Mouse (Mus musculus) frontal cortex, postnatal 14 days (tissue): ENCODE data around the gene Tmem196.

Experiments
- DNase-seq, 2 experiments: peaks; one replicate each; pipeline ENCODE4 v3.0.0; 2022; ENCODE audit warnings: low spot score in 2 of 2

Tmem196 gene

DNA sequence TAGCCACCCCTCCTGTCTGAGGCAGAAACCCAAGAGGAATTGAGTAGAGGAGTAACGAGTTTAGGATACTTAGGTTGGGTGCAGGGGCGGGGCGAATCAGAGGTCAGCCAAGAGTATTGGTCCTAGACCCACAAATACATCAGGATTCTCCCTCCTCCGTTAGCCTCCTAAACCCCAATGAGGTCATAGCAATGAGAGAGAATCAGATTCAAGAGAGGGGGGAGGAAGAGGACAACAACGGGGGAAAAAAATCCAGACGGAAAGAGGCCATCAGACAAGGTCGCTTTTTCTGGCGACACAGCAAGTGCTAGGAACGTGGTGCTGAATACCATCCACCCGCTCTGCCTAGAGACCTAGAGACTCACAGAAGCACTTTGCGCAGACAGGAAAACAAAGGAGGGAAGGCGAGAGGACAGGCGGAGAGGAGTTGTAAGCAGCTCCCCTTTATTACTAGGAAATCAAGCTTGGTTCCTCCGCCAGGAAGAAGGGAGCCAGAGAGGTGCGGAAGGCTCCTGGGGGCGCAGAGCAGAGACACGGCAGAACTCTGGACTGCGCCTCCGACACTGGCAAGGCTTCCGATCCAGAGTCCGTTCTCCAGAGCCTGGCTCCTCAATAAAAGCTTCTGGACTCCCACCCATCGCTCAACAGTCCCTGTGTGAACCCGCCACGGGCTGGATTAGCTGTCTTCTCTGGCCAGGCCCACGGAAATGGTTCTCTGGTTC is at the start of gene Tmem196:
Gene Tmem196 (plus strand): TSS at position 234 of the 722 bp plus-strand sequence.
- peak; percentile 14 to 26 for DNase-seq

DNA sequence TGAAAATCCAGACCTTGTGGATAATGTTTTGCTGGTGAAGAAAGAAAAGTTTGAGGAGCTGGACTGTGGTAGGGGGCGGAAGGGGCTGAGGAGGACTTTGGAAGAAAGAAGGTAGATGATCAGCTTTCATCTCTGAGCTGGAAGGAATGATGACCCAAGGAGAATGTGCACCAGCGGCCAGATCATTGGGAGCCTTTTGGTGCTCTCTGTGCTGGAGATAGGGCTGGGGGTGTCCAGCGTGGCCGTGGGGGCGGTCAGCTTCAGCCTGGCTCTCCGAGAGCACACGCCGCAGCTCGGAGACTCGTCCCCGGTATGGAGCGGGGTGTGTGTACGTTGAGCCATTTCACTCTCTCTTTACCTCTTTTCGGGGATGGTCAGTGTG is 680 bp downstream of the Tmem196 start:
- DNase-seq: no peak

DNA sequence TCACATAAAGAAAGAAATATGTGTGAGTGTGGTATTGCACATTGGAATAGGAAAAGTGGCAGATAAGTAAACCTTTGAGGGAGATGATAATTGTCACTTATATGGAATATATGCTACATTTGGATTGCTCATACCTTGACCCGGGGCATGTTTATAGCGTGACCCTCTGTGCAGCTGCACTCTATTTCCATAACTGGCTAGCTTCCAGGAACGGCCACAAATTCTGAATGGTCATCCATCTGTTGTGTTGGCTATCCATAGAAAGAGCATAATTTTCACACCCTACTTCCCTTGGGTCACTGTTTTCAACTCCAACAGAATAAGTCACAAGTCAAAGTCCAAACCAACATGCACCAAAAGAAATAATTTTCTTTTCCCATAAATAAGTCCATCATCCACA is 11.4 kb downstream of the Tmem196 start:
- DNase-seq: no peak

DNA sequence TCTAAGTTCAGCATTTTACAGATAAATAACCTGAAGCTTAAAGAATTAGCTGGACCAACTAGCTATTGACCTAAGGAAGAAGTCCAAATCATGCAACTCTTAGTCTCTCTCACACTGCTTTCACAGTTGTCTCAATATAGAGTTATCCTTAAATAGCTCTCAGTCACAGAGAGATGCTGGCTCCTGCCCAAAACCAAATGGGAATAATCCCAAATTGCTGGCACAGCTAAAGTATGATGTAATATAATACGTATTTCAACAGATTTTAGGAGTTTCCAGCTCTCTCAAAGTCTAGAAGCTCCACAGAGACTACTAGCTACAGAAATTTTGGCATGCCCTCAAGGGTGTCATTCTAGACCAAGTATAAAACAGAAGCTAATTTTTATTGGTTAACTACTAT is 15.1 kb downstream of the Tmem196 start:
- peak; percentile 14 to 28 for DNase-seq

DNA sequence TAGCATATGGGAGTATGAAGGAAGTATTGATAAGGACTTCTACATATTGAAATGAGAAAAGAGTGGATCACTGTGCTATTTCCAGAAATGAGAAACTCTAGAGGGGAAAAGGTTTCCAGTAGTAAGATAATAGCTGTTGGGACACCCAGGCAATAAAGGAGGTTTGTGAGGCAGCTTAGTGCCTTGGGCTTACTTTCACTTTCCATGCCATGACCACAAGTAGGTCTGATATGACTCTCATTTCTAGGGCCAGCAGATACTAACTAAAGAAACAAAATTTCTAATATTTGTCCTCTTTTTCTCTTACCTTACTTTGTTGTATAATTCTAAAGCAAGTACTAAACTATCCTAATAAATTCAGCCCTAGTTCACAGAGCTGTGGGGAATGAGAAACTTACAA is 19.8 kb downstream of the Tmem196 start:
- DNase-seq: no peak

DNA sequence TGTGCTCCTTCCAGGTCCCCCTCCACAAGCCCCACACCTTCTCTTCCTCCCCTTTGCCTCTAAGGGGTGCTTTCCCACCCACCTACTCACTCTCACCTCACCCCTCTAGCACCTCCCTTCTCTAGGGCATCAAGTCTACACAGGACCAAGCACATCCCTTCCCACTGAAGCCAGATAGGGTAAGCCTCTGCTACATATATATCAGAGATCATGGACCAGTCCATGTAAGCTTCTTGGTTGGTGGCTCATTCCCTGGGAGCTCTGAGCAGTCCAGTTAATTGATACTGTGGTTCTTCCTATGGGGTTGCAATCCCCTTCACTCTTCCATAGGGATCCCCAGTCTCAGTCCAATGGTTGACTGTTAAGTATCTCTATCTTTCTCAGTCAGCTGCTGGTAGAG is 24.4 kb downstream of the Tmem196 start:
- DNase-seq: no peak

DNA sequence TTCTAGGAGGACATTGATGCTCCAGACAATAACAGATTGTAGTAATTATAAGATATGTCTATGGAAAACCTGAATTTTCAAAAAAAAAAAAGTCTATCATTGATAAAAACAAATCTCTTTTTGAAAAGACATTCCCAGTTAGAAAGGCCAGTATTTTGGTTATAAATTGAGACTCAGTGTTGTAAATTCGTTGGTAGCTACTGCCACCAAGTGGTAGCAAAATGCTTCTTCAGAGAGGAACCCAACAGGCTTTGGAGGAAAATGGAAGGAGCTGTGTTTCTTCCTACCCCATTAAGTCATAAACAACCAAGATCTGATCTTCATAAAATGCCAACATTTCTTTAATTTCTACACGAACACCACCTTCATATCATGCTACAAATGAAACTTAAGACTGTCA is 36.1 kb downstream of the Tmem196 start:
- peak in 1 of 2 experiments; percentile 30 for DNase-seq

DNA sequence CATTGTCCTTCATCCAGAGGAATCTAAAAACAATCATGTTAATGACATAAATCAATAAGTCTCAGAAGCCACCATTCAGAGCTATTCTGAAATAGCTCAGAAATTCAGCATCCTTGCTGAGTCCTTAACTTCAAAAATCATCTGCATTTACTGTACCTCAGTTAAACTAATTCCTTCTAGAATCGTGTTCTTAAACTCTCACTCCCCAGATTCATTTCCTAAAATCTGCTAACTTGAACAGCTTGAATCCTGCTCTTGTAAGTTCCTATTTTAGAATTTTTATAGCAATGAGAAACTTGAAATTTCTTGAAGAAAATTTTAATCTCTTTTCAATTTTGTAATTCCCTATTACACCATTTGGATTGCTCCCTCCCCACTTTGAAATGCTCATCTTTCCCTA is 52.6 kb downstream of the Tmem196 start:
- DNase-seq: no peak

DNA sequence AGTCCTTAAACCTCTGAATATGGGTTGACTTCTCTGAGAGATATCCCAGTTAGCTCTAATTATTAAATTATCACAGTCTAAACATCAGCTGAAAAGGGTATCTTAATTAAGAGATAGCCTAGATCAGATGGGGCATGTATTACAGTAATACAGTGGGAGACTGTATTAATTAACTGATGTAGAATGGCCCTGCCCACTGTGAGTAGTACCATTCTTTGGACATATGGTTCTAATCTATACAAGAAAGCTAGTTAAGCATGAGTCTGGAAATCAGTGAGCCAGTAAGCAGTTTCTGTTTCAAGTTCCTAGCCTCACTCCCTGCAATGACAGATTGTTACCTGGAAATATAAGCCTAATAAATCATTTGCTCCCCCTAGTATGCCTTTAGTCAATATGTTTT is 58.7 kb downstream of the Tmem196 start:
- DNase-seq: no peak

DNA sequence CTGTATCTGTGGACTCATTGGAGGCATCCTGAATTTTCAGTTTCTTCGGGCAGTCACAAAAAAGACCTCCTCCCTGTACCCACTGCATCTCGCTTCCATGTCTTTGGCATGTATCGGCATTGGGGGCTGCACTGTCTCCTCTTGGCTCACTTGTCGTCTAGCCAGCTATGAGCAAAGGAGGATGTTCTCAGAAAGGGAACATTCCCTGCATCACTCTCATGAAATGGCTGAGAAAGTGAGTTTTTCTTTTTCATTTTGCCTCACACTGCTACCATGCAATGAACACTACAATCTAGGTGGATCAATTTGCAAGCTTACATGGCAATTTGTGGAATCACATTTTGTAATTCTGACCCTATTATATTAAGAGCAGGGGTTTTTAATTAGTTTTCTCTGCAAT is 69.1 kb downstream of the Tmem196 start:
- no peak for DNase-seq

DNA sequence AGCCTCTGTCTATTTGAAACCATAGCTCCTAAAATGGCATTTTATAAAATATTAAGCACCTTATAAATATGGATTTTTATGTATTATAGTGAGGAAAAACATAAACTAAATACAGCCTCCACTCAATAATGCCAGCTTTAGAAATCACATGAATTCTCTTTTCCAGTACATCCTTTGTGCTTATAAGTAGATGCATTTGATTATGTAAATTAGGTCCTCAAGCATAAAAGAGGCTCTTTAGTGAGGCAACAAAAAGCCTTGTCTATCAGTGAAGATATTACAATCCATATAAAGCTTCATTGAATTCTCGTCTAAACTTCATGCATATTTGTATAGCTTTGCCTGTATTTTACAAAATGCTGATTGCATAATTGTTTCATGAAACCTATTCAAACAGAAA is 69.6 kb downstream of the Tmem196 start:
- DNase-seq: no peak

DNA sequence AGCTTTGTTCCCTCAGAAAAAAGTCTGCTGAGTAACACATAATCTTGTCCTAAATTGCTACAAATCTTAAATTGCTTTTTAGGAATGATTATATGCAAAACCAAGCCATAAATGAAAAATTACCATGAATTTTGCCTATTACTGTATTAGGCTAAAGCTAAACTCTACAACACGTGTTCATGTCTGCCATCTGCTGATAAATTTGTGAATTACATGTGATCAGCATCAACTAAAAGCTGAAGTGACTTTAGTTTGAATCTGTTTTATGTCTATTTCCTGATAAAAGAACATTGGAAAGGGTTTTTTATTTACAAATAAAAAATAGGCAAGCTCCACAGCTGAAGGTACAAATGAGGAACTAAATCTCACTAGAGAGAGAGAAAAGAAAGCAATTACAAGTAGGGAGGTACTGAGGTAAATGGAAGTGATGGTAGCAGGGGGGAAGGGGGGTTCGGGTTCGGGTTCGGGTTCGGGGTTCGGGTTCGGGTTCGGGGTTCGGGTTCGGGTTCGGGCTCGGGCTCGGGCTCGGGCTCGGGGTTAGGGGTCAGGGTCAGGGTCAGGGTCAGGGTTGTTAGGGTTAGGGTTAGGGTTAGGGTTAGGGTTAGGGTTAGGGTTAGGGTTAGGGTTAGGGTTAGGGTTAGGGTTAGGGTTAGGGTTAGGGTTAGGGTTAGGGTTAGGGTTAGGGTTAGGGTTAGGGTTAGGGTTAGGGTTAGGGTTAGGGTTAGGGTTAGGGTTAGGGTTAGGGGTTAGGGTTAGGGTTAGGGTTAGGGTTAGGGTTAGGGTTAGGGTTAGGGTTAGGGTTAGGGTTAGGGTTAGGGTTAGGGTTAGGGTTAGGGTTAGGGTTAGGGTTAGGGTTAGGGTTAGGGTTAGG is 82.7 kb downstream of the Tmem196 start:
- DNase-seq: peak in 1 of 2 experiments; percentile 36
